Mouse (Mus musculus): ENCODE data around the gene Lgr4.
"Not testable (repeated sequence)": the region's sequence is repeated elsewhere in the genome, so short reads cannot be mapped to it uniquely, and the experiment has no call there.

Gene Lgr4

DNA sequence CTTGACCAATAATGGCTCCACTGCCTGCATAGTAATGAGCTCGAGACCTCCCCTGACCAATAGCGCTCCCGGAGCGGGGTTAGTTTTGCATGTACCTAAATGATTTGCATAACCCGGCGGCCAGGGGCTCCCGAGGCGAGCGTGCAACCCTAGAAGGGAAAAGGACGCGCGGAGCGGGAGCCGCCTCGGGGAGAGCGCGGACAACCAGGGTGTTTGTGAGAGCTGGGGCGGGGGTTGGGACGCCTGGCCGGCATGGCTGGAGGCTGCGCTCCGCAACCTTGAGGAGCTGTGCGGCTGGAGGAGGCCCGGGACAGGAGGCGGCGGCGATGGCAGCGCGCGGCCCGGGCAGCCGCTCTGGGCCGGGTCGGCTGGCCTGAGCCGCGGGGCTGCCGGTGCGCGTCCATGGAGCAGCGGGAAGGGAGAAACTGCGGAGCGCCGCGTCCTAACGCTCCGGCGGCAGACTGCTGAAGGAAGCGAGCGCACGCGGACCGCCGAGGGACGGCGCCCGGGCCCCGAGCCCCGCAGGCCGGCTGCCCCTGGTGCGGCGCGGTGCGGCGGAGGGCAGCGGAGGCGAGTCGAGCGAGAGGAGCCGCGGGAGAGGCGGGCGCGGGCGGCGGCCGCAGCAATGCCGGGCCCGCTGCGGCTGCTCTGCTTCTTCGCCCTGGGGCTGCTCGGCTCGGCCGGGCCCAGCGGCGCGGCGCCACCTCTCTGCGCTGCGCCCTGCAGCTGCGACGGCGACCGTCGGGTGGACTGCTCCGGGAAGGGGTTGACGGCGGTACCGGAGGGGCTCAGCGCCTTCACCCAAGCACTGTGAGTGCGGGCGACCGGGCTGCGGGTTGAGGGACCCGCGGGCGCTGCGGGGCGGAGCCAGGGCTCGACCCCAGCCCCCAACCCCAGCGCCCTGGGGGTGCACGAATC lies at the start of gene Lgr4:
Lgr4 (plus strand) TSS at position 152 of the 918 bp plus-strand sequence.
- DNase-seq = peak; percentile 95 to 96

DNA sequence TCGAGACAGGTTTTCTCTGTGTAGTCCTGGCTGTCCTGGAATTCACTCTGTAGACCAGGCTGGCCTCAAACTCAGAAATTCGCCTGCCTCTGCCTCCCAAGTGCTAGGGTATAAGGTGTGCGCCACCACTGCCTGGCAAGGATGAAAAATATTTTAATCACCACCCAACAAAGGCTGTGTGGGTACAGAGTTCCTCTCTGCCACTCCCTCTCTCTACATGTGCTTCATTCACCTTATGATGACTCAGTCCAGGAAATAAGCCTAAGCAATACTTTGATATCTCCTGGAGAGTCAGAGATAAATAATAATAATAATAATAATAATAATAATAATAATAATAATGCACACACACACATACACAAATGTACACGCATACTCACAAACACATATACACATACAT lies 38.0 kb upstream of the Lgr4 start:
- DNase-seq = not testable (repeated sequence)

DNA sequence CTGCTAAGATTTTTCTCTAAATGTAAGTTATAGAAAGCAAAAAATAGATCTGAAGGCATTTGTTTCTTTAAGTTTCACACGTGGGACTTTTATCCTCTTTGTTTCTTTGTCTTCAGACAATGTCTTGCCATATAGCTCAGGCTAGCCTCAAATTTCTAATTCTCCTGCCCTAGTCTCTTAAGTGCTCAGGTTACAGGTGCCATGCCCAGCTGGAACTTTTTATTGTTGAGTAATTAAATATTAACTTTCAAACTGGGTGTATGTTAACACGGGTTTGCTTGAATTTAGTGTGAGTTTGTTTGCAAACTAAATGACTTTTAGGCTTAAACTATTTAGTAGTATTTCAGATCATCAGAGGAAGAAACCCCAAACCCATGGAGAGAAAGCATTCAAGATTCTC lies 36.3 kb upstream of the Lgr4 start:
- DNase-seq = no peak

DNA sequence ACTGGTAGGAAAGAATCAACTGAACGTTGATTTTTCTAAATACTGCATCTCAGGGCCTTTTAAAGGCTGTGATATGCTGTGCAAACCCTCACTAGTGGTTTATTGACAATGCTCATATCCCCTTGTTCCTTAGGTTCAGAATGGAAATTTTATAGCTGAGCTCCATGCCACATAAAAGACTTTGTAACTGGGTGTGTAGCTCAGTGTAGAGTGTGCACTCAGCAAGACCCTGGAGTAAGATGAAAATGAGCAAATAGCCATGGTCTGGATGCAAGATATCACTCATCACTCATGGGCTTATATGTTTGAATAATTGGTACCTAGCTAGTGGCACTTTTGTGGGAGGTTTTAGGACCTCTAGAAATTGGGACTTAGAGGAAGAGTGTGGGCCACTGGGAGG lies 35.8 kb upstream of the Lgr4 start:
- no peak for DNase-seq

DNA sequence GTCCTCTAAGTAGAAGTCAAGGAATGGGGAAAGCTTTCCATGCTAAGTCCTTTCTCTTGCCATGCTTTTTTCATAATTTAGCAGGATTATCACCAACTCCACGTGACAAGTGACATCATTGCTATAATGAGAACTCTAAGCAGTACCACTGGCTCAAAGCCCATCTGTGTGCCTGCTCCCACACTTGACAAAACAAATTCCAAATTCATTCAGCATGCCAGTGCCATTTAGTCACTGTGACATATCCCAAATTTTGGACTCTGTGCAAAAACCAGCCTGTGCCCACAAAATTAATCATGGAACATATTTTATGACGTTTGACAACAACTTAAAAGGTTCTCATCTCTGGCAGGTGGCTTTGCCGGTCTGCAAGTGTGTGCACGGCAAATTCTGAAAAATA lies 33.3 kb upstream of the Lgr4 start:
- peak in 1 of 2 experiments; percentile 70 for DNase-seq

DNA sequence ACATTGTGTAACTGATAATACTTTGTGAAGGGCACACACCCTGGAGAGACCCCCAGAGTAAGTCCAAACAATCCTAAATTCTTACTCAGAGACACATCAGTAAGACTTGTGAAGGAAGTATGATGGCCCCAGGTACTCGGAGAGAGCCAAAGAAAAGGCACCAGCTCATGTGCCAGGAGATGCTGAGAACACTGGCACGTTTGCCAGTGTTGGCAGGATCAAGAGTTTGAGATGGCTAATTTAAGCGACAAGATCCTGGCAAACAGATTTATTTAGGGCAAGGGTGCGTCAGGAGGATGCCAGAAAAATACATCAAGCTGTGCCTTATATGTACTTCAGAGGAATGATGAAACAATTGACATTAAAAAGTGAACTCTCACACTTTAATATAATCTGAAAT lies 32.9 kb upstream of the Lgr4 start:
- peak; percentile 82 for DNase-seq

DNA sequence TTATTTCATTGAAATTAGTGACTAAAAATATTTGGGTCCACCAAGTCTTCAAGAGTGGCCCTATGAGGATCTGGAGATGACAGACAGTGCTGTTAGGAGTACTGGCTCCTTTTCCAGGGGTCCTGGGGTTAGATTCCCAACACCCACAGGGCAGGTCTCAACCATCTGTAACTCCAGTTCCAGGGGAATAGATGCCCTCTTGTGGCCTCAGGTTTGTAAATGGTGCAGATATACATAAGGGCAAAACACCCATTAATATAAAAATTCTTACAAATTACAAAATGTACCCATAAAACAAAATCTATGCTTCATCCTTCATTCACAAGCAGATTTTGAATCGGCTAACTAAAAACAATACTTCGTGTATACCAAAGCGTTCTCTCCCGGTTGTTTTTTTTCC lies 27.4 kb upstream of the Lgr4 start:
- DNase-seq = no peak

DNA sequence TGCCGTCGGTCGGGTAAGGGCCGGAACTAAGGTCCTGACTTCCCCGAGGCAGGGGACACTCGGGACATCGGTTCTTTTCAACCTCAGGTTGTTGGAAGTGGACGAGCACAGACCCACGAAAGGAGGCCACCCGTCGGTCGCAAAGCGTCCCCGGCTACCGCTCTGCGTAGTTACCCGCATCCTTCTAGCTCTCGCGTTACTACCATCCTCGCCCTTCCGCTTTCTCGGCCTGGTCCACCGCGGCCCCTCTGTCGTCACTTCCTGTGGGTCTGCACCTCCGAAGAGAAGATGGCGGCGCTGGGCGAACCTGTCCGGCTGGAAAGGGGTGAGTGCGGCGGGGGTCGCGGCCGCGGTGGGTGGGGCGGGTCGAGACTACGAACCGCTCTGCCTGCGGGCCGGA lies 26.9 kb upstream of the Lgr4 start, which contains the start of gene Lin7c:
Lin7c (plus strand) TSS at position 257 of the 400 bp plus-strand sequence.
- peak; percentile 93 to 96 for DNase-seq

DNA sequence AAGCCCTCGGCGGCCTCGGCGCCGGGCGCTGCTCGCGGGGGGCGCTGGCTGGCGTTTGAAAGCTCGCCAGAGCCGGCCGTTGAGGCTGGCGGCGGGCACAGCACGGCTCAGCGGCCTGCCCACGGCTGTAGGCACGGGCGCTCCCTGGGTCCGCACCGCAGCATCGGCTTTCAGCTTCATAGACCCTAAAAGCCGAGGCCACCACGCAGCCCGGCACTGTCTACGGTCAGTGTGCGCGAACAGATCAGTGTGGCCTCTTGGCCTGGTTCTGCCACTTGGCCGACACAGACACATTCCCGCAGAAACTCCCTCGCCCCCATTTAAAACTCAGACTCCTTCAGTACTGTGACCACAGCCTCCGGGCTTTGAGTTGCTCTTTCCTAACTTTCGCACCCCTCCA lies 26.4 kb upstream of the Lgr4 start:
- DNase-seq = no peak

DNA sequence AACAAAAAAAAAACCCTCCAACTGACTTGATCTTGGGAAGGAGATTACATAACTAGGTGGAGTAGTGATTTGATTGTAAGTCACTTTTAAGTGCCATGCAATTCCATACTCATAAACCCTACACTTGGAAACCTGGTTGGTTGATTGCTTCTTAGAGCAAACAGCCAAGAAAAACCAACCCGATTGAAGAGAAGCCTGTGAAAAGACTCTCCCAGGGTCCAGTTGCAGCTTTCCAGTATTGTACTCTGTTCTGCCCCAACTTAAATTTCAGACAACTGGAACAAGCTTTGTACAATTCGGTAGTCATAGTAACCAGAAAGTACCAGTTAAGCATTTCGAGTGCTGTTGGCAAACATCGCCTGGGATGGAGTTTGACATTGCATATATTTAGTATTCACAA lies 26.0 kb upstream of the Lgr4 start:
- no peak for DNase-seq

DNA sequence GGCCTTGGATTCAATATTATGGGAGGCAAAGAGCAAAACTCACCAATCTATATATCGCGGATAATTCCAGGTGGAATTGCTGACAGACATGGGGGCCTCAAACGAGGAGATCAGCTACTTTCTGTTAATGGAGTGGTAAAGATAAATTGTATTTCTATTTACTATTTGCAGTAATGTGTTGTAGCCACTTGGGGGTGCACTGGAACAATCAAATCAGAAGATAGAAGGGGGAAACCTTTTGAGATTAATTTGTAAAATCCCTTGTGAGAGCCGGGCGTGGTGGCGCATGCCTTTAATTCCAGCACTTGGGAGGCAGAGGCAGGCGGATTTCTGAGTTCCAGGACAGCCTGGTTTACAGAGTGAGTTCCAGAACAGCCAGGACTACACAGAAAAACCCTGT lies 21.1 kb upstream of the Lgr4 start:
- DNase-seq = no peak

DNA sequence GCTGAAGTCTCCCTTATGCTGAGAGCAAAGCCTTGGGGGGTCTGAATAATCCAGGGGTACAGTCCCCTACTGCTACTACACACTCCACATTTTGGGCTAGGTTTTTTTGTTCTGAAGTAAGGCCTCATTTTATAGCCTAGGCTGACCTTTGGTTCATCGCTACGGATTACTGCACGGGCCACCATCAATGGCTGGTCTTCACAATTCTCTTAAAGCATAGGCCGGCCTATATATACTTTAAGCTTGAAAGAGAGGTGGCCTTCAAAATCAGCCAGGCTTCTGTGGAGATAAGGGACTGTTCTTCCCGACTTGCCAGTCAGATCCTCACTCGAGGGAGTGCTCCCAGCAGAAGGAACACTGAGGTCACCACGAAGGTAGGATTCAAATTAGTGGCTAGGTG lies 14.6 kb upstream of the Lgr4 start:
- DNase-seq = no peak

DNA sequence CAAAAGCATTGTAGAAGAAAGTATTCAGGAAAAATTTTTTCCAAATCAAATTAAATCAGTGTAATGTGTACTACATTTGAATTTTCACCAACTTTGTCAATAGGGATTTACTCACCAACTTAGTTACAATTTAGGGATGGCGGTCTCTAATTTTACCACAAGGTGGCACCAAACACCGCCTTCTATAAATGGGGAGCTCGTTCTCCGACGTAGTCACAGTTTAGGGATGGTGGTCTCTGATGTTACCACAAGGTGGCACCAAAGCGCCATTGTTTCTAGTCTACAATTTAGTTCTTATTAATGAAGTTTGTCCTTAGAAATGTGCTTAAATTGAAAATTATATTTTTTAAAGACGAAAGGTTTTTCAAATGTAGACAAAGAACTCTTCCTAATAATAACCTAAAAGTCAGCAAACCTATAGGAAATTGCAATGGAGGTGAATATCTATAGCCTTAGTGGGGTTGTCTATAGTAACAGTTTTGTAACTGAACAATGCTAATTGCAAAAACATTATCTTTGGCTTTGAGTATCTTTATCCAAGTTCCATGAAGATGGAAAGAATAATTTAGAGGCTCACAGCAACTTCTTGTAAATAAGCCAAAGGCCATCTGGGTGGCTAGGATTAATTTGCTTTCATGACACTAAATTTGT lies 13.2 kb upstream of the Lgr4 start:
- DNase-seq = peak; percentile 83 to 91

DNA sequence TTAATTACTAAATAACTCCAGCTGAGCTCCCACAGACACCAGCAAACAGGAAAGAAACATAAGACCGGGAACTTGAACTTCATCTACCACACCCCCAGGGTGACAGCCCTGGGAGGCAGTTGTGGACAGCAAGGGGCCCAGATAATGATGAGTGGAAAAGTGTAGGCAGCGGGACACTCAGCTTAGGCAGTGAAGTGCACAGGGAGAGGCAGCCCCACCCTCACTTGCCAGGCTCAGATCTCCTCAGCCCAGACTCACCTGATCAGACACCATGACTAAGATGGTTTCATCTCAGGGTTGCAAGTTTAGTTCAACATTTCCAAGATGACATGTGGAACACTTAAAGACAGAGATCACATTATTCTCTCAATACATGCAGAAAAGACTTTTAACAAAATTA lies 8.3 kb upstream of the Lgr4 start:
- no peak for DNase-seq

DNA sequence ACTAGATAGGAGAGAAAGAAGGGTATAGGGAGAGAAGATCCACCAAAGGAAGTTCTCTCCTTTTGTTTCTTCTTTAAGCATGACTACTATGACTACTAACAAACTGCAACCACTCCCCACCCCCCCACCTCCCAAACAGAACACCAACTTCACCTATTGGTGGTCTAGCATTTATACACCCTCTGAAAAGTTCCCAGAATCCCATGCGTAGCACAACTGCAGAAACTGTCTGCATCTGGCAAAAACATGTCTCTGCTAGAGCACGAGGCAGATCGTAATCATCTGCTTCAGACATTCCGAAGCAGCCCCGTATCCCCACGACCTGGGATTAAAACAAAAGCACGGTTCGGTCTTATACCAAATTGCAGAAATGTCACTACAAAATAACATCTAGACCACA lies 5.2 kb upstream of the Lgr4 start:
- DNase-seq = no peak

DNA sequence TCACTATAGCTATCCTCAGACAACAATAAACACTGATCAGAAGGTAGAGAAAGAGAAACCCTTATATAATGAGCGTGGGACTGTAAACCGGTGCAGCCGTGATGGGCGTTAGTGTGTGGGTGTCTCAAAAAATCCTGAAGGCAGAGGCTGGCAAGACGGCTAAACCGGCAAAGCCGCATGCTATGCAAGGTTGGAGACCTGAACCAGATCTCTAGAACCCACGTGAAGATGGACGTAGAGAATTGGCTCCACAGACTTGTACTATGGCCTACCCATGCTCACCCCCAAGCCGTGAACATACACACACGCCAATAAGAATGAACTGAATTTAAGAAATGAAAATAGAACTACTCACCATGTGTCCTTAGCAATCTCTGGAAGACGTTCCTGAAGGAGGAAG lies 4.7 kb upstream of the Lgr4 start:
- no peak for DNase-seq

DNA sequence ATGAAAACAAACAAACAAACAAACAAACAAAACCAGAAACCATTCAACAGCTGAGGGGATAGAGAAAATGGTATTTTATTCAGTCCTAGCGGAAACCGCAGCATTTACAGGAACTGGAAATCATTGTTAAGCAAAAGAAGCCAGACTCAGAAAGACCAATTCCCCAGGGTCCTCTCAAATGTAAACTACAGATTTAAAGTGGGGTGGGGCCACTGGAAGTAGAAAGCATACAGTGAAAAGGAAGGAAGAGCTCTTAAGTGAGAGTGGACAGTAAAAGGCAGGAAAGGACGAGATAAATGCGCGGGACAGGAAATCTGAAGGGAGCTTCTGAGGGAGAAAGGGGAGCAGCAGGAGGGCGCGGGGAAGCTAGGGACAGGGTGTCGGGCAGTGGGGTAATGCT lies 4.2 kb upstream of the Lgr4 start:
- no peak for DNase-seq

DNA sequence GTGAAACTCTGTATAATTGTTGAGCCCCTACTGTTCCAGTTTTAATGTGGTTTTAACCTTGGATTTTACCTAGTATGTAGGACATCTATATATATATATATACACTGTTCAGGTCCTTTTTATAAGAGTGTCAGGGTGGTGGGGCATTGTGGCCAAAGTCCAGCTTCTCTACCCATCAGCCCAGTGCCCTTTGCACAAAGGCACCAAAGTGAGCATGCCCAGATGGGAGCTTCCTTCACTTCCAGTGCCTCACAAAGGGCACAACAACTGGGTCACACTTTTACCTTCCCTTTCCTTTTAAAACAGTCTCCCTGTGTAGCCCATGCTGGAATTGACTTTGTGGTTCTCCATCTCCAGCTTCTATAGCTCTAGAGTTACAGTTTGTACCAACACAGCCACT lies 2.8 kb upstream of the Lgr4 start:
- DNase-seq = no peak

DNA sequence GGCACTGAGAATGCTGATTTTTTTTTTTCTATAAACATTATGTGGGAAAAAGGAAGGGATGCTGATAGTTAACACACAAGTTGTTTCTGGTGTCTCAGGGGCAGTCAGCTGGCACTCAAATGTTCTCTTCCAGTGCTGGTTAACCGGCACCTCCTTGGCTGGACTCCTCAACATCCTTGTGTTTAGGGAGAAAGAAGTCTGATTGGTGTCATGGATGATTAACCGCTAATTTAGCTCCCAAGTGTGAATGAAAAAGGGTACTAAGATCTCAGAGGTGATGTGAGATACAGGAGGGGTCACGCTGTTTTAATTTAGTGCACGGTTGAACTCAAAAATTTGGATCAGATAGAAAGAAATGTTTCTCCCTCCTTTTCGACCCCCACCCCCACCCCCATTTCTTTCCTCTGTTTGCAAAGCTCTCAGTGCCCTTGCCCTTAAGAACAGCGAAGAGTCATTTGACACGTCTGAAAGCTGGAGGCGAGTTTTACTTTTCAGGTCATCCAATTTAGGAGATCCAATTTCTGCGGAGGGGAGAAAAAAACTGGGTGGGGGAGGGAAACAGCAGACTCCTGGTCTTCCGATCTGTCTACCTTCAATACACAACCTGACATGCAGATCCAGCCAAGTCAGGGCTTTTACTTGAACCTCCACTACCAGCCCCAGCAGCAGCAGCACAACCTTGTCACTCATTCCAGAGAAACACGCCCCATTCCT lies 508 bp upstream of the Lgr4 start:
- DNase-seq = no peak

DNA sequence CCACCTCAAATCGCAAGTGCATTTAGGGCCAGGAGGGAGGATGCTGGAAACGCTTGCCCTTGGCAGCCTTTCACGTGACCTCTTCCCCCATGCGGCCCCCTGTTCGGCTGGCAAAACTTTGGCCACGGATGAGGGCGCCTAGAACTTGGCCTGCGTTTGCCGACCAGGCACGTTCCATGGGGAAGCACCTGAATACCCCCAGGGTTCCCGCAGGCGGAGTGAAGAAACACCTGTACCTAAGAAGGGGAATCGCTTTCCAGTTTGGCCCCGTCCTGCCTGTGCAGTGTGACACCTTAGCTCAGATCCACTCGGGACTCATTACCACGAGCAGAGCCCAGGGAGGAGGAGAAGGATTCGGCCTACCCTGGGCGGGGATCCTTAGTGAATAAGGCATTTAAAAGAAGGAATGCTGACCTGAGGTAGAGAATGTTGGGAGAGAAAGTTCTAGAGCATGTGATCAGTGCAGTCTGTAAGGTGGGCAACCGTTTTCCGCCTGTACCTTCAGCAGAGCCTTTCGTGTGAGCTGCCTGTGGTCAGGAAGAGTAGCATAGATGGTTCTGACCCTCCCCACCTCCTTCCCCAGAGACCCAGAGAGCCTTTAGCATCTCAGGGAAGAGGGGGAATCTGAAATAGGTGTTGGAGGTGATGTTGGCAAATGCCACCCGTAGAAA lies 1.3 kb downstream of the Lgr4 start:
- peak; percentile 50 to 56 for DNase-seq

DNA sequence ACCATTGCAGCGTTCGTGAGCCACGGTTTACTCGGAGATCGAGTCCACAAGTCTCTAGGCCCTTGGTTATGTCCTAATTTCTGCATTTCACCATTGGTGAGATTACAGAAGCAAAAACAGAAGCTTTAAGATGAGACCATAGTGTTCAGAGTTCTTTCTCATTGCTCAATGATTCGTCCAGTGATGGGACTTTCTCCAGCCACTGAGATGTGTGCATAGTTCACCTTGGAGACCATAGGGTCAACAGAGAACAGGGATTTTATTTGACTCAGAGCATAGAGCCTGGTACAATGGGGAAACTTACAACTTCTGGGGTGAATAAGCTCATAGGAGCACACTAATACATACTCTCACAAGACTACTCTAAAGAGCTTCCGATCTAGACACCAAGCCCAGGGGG lies 3.0 kb downstream of the Lgr4 start:
- DNase-seq = no peak

DNA sequence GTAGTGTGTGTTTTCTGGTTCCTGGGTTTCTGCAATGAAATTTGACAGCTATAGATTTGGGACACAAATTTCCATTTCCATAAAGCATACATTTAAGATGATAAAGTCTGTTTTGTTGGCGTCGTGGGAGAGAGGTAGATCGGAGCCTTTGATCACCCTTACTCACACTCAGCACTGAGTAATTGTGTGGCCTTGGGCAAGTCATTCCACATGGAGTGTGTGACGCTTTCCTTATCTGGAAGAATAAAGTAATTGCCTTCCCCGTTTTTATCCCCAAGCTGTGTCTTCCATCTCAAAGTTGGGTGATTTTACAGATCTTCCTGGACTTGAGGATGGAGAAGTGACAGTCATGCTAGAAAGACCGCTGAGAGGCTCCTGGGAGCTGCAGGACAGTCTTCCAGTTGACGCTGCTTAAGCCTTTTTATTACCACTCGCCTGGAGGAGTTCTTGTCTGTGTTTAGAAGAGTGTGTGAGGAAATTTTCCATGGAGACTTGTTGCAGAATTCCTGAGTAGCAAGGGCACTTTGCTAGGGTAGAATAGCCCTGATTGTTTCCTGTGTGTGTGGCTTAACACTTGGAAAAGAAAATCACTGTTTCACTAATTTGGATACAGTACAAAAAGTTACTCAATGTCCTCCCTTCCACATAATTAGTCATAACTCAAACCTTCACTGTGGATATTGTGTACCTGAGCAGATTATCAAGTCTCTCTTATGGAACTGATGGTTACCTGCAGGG lies 4.0 kb downstream of the Lgr4 start:
- no peak for DNase-seq

Data from cerebellum, postnatal 25 days (tissue).